Mouse (Mus musculus) stomach, adult 2 months (tissue): Measurements from ENCODE around the gene Slfn8. TPM values are rescaled to one million over a fixed set of nuclear protein-coding genes. Genes with fewer than 3 reads are reported as not detected.

Source experiments
- polyA plus RNA-seq: library from polyadenylated mRNA; depleted of rRNA; stranded (reverse); fragments of >200 nt; gene quantifications from 2 replicates; pipeline ENCODE4 v1.2.3, GENCODE M21; 2012; rRNA removed

Slfn8 gene
- polyA plus RNA-seq, result 0.22 TPM in 1 of 2 replicates, not detected in the other

GRCm38 (mm10) chr11:83020621-83021020 is at the start of gene Slfn8:
Gene Slfn8, minus strand, starts transcription at chr11:83020810.

GRCm38 (mm10) chr11:83064946-83065345 is 44.3 kb upstream of the Slfn8 start, which contains the start of gene Slfn2:
Gene Slfn2, plus strand, starts transcription at chr11:83065112.

GRCm38 (mm10) chr11:82991469-82992166 is 29.0 kb downstream of the Slfn8 start, which contains the start of gene Slfn9:
Gene Slfn9, minus strand, starts transcription at chr11:82991830.

Other genes with a start within 250 kb of the Slfn8 start
- gene Lig3, start 239.7 kb downstream of the Slfn8 start, polyA plus RNA-seq, result 4.7 and 5.9 TPM in 2 replicates
- gene Rffl, start 149.6 kb downstream of the Slfn8 start, polyA plus RNA-seq, result 8.1 and 8.5 TPM in 2 replicates
- 2.5 and 3.9 TPM in 2 replicates for gene Rad51d, start 130.2 kb downstream of the Slfn8 start, polyA plus RNA-seq
- 0.04 and 0.11 TPM in 2 replicates for gene Fndc8, start 128.7 kb downstream of the Slfn8 start, polyA plus RNA-seq
- 15.3 and 18.4 TPM in 2 replicates for gene Nle1, start 112.4 kb downstream of the Slfn8 start, polyA plus RNA-seq
- gene Unc45b, start 110.3 kb downstream of the Slfn8 start, polyA plus RNA-seq, result 1.1 and 1.7 TPM in 2 replicates
- gene Slfn5, start 69.5 kb downstream of the Slfn8 start, polyA plus RNA-seq, result 0.59 and 1.3 TPM in 2 replicates
- 0.22 and 0.40 TPM in 2 replicates for gene Slfn9, start 29.0 kb downstream of the Slfn8 start, polyA plus RNA-seq
- gene Slfn2, start 44.3 kb upstream of the Slfn8 start, polyA plus RNA-seq, result 0.73 and 1.1 TPM in 2 replicates
- gene Slfn1, start 96.0 kb upstream of the Slfn8 start, polyA plus RNA-seq, result 0.03 and 0.04 TPM in 2 replicates
- gene Slfn4, start 154.4 kb upstream of the Slfn8 start, polyA plus RNA-seq, result 0.11 and 0.29 TPM in 2 replicates
- gene Slfn3, start 170.5 kb upstream of the Slfn8 start, polyA plus RNA-seq, result not detected in 2 replicates